Mouse (Mus musculus) v-Abl transformed pro-B cells (cell line): ENCODE measurements around the gene Cenpm.

Experiments used
- in situ Hi-C, 2 experiments: fragments of 400-800 bp; cut with MboI; formaldehyde crosslinking; loops; one replicate each; pipeline ENCODE4 v1.15.1; 2025; ENCODE audit not compliant: unreplicated experiment in 2 of 2

The Cenpm gene

DNA sequence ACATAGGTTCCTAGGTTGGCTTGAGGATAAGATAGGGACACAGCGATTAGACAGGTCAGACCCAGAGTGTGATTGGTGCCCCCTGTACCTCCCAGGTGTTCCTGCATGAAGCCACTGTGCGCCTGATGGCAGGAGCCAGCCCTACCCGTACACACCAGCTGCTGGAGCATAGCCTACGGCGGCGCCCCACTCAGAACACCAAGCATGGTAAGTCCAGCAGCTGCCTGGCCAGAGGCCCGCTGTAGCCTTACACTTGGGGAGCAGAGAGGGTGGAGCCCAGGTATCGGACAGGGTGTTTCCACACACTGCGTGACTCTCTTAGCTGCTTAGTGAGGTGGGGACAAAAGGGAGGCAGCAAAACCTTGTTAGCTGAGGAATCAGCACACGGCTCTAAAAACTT, 41.5 kb downstream of the Cenpm start:
- in situ Hi-C loops, result no loop called here

DNA sequence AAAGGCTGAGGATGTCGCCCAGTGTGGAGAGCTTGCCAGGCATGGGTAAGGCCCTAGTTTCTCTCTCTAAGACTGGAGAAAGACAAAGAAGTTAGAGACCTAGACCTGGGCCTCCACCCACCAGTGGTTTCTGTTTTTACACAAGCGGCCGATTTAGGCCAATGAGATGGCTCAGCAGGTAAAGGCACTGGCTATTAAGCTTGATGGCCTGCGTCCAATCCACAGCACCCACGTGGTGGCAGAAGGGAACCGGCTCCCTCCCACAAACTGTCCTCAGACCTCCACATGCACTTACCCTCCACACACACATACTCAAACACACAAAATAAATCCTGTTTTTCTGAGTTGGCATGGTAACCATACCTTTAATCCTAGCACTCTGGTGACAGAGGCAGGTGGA, 42.5 kb downstream of the Cenpm start:
- in situ Hi-C loops, result no loop called here

- in situ Hi-C loops, result no loop called here
Observed at GRCm38 (mm10) chr15:82199546-82199945, 45.0 kb downstream of the Cenpm start.

GRCm38 (mm10) chr15:82198342-82198741, 46.2 kb downstream of the Cenpm start:
- in situ Hi-C loops, result no loop called here

GRCm38 (mm10) chr15:82197937-82198336, 46.6 kb downstream of the Cenpm start:
- in situ Hi-C loops, result no loop called here

DNA sequence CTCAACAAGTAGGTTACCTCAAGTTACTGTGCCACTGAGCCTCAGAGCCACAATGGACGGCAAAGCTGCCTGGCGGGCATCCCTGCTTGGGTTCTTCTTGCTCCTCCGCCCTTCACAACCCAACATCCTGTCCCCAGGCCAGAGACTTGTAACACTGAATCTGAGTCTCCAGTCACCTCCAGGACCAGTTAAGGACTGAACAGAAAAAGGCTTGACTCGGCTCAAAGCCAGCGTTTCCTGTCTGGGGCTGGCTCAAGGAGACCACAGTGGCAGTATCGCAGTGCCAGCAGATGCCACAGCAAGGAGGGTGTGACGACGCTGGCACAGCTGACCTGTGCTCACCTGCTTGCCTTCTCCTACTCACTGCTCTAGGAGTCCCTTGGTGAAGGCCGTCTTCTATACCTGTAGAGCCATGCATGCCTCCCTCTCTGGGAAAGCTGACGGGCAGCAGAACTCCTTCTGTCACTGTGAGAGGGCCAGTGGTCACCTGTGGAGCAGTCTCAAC, 47.2 kb downstream of the Cenpm start:
- in situ Hi-C loops, result no loop called here

DNA sequence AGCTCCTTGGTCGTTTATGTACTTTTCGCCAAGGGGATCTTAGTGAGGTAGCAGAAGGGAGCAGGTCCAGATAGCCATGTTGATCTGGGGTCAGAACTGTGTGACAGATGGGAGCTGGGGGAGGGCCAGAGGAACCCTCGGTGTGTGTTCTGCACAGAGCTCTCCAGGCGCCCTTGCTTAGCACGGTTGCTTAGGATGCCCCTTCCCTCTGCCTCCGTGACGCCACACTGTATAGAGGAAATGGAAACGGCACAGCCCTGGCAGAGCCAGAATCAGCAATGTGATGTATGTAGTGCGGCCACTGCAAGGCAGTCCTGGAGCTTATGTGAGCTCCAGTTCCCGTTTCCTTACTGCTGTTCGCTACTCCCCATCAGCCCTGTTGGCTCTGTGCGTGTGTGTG, 48.2 kb downstream of the Cenpm start:
- in situ Hi-C loops, result no loop called here

DNA sequence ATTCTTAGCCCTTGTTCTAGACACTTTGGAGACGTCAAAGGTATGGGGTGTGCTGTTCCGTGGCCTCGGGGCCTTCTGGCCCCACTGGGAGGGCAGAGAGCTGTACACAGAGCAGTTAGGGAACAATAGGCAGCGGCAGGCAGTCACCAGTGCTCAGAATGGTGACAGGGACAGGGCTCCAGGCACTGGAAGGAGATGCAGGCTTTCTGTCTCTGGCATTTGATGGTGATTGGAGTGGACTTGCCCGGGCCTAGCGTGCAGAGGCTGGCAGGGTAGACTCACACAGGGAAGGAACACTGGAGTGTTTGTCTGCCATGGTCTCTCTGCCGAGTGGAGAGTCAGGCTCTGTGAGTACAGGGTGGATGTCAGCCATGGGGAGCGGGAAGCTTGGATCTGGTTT, 51.9 kb downstream of the Cenpm start:
- in situ Hi-C loops, result no loop called here

GRCm38 (mm10) chr15:82188481-82189240, 55.9 kb downstream of the Cenpm start:
- in situ Hi-C loops, result loop anchor here (5.0 kb wide), 2 partner anchors 34 to 39 kb away; partner anchors contain the start of gene Tnfrsf13c (in 1 of the 2)

GRCm38 (mm10) chr15:82187924-82188323, 56.6 kb downstream of the Cenpm start:
- in situ Hi-C loops, result loop anchor here (5.0 kb wide), 2 partner anchors 34 to 39 kb away; partner anchors contain the start of gene Tnfrsf13c (in 1 of the 2)

GRCm38 (mm10) chr15:82187401-82187800, 57.1 kb downstream of the Cenpm start:
- in situ Hi-C loops, result loop anchor here (5.0 kb wide), 2 partner anchors 35 to 40 kb away; partner anchors contain the start of gene Tnfrsf13c (in 1 of the 2)

DNA sequence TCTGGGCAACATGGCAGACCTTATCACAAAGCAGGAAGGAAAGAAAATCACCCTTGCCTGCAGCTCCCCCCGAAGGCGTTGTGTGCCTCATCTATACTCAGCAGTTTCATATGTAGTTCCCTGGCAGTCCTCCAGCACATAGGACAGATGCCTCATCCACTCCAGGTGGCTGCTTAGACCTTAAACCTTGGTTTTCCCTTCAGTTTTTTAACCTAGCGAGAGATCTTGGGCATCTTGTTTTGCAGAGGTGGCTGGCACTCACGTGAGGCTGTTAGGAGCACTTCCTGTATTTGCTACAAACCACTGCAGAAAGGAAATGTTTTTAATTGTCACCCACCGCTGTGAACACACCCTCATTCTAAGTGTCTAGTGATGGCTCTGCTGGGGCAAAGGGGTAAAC, 57.6 kb downstream of the Cenpm start:
- in situ Hi-C loops, result loop anchor here (5.0 kb wide), 2 partner anchors 35 to 40 kb away; partner anchors contain the start of gene Tnfrsf13c (in 1 of the 2)

- in situ Hi-C loops, result loop anchor here (5.0 kb wide), 2 partner anchors 36 to 41 kb away; partner anchors contain the start of gene Tnfrsf13c (in 1 of the 2)
Observed at GRCm38 (mm10) chr15:82186131-82186530, 58.4 kb downstream of the Cenpm start.

- in situ Hi-C loops, result loop anchor here (5.0 kb wide), 2 partner anchors 37 to 42 kb away; partner anchors contain the start of gene Tnfrsf13c (in 1 of the 2)
Observed at GRCm38 (mm10) chr15:82185062-82185783, 59.3 kb downstream of the Cenpm start.

DNA sequence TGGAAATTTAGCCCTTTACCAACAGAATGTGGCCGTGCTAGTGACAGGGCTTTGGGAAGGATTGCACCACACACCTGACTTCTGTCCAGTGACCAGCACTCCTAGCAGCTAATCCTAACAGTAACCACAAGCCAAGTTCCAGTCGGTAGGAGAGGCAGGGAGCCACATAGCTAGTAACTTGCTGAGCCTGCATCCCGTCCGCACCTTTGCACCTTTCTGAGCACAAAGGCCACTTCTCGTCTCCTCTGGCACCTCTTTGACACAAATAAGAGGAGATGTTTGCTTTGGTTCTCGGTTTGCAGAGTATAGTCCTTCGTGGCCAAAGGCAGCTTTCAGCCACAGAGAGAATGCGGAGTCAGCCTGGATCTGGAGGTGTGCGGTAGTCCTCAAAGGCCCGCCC, 59.9 kb downstream of the Cenpm start:
- in situ Hi-C loops, result loop anchor here (5.0 kb wide), 2 partner anchors 38 to 43 kb away; partner anchors contain the start of gene Tnfrsf13c (in 1 of the 2)

GRCm38 (mm10) chr15:82184183-82184582, 60.4 kb downstream of the Cenpm start:
- in situ Hi-C loops, result no loop called here
